Mouse (Mus musculus): Measurements from ENCODE around the gene Gna11.

- TF ChIP-seq EP300 (IDR thresholded peaks at IDR 0.05; ENCODE audit: insufficient read depth, low read depth, low read length) (no peak), POLR2A (IDR thresholded peaks at IDR 0.05; ENCODE audit: insufficient read depth, low read depth, low read length) (no peak), CTCF (IDR thresholded peaks at IDR 0.05) (no peak)
Observed at GRCm38 (mm10) chr10:81583347-81583746, 38.4 kb upstream of the Gna11 start.

Measured in heart, adult 2 months (tissue).